Mouse (Mus musculus) heart, embryonic 16.5 days (tissue): Measurements from ENCODE around the gene Mctp1. TPM values are rescaled to one million over a fixed set of nuclear protein-coding genes. Genes with fewer than 3 reads are reported as not detected.

Experiments used
- ATAC-seq: fragments of 200-750 bp; cut with Nextera tagmentation; replicated peaks from 2 replicates; pipeline ENCODE4 v1.8.0; 2017; ENCODE audit warnings: moderate number of reproducible peaks; ENCODE audit not compliant: insufficient read depth, low FRiP score; ENCODE audit errors: extremely low read depth
- H3K27ac ChIP-seq: fragments of 300-500 bp; sonication (generic); 2 replicates; pipeline ENCODE4 v1.5.1; 2014; ENCODE audit warnings: mild to moderate bottlenecking, low read length, control low read depth, moderate library complexity
- H3K27me3 ChIP-seq: fragments of 300-500 bp; sonication (generic); 2 replicates; pipeline ENCODE4 v1.6.1; 2014; ENCODE audit warnings: low read length, mixed read lengths; ENCODE audit not compliant: control insufficient read depth, insufficient read depth
- H3K36me3 ChIP-seq: fragments of 300-500 bp; sonication (generic); 2 replicates; pipeline ENCODE4 v1.6.1; 2014; ENCODE audit not compliant: control insufficient read depth, insufficient read depth
- H3K4me1 ChIP-seq: fragments of 300-500 bp; sonication (generic); 2 replicates; pipeline ENCODE4 v1.6.1; 2014; ENCODE audit warnings: low read length, mixed read lengths; ENCODE audit not compliant: control insufficient read depth, insufficient read depth
- H3K4me2 ChIP-seq: fragments of 300-500 bp; sonication (generic); 2 replicates; pipeline ENCODE4 v1.6.1; 2014; ENCODE audit warnings: low read depth, mild to moderate bottlenecking, control low read depth, low read length
- H3K4me3 ChIP-seq: fragments of 300-500 bp; sonication (generic); 2 replicates; pipeline ENCODE4 v1.5.1; 2014; ENCODE audit warnings: mild to moderate bottlenecking, control low read depth, low read length
- H3K9ac ChIP-seq: fragments of 300-500 bp; sonication (generic); 2 replicates; pipeline ENCODE4 v1.6.1; 2014; ENCODE audit warnings: low read length, control low read depth
- H3K9me3 ChIP-seq: fragments of 300-500 bp; sonication (generic); replicated peaks from 2 replicates; pipeline ENCODE4 v1.6.1; 2016; ENCODE audit warnings: low read length; ENCODE audit not compliant: control insufficient read depth
- WGBS: fragments of 180-500 bp; shearing (Covaris S2); extraction: QIAGEN DNeasy Blood & Tissue Kit; methylation state at CpG from one replicate; pipeline ENCODE4 v1.1.7; 2014; 5-methylcytosine and 5-hydroxymethylcytosine counted together
- polyA plus RNA-seq: library from polyadenylated mRNA; unstranded; fragments of >200 nt; fragmentation: Nextera tagmentation; extraction: Ambion mirVana; gene quantifications from 2 replicates; pipeline ENCODE4 v1.2.1, GENCODE M21; 2015

The Mctp1 gene
- polyA plus RNA-seq, 1 experiment from 2014 or later = 0.71 TPM

GRCm38 (mm10) chr13:76895770-76896456 lies 511.6 kb downstream of the Mctp1 start:
- Histone ChIP-seq H3K36me3 (no peaks in the 10 kb centered on the region), H3K4me3 (no peak overlapping the region), H3K9me3 (no peaks in the 10 kb centered on the region), H3K27me3 (no peaks in the 10 kb centered on the region), H3K4me2 (no peak overlapping the region), H3K27ac (no peak overlapping the region), H3K9ac (no peak overlapping the region), H3K4me1 (no peaks in the 10 kb centered on the region)
- no peak for ATAC-seq
- WGBS = 81% methylated on average over 4 of the region's 4 CpGs

- no peaks in the 10 kb centered on the region for H3K27me3 ChIP-seq
- no peaks in the 10 kb centered on the region for H3K9me3 ChIP-seq
- no peak overlapping the region for H3K4me3 ChIP-seq
- WGBS = 66% methylated on average over 1 of the region's 1 CpGs
- no peak overlapping the region for H3K4me2 ChIP-seq
- no peak overlapping the region for H3K27ac ChIP-seq
- H3K36me3 ChIP-seq = no peaks in the 10 kb centered on the region
- H3K4me1 ChIP-seq = no peaks in the 10 kb centered on the region
- H3K9ac ChIP-seq = no peak overlapping the region
- ATAC-seq = no peak
Measured at GRCm38 (mm10) chr13:76896457-76896790, 512.1 kb downstream of the Mctp1 start.

- H3K4me3 ChIP-seq = no peak overlapping the region
- WGBS = 88% methylated on average over 1 of the region's 1 CpGs
Measured at GRCm38 (mm10) chr13:76918321-76918720, 534.0 kb downstream of the Mctp1 start.

GRCm38 (mm10) chr13:76926851-76927250 lies 542.5 kb downstream of the Mctp1 start:
- no peak overlapping the region for H3K27ac ChIP-seq
- no peaks in the 10 kb centered on the region for H3K27me3 ChIP-seq
- 0 out of 2 replicates have a peak, but pooled peaks cover 2% of the 10 kb centered on the region for H3K4me1 ChIP-seq
- no peak for ATAC-seq
- H3K4me3 ChIP-seq = no peak overlapping the region
- no peaks in the 10 kb centered on the region for H3K36me3 ChIP-seq
- H3K4me2 ChIP-seq = no peak overlapping the region
- H3K9me3 ChIP-seq = no peaks in the 10 kb centered on the region
- no peak overlapping the region for H3K9ac ChIP-seq
- 63% methylated on average over 1 of the region's 1 CpGs for WGBS

More at GRCm38 (mm10) chr13:76918321-76918720, 534.0 kb downstream of the Mctp1 start:
- no peak overlapping the region for H3K27ac ChIP-seq
- no peak overlapping the region for H3K9ac ChIP-seq
- ATAC-seq = no peak
- no peaks in the 10 kb centered on the region for H3K4me1 ChIP-seq
- H3K9me3 ChIP-seq = no peaks in the 10 kb centered on the region
- H3K27me3 ChIP-seq = no peaks in the 10 kb centered on the region
- H3K36me3 ChIP-seq = no peaks in the 10 kb centered on the region
- no peak overlapping the region for H3K4me2 ChIP-seq

- WGBS = 49% methylated on average over 5 of the region's 5 CpGs
- Histone ChIP-seq H3K4me1 (0 out of 2 replicates have a peak, but pooled peaks cover 2% of the 10 kb centered on the region), H3K9me3 (no peaks in the 10 kb centered on the region), H3K9ac (no peak overlapping the region), H3K36me3 (no peaks in the 10 kb centered on the region), H3K27me3 (no peaks in the 10 kb centered on the region), H3K4me3 (no peak overlapping the region), H3K4me2 (no peak overlapping the region), H3K27ac (no peak overlapping the region)
- ATAC-seq = no peak
Measured at GRCm38 (mm10) chr13:76927875-76928440, 543.6 kb downstream of the Mctp1 start.

- H3K9ac ChIP-seq = no peak overlapping the region
- ATAC-seq = no peak
- no peak overlapping the region for H3K4me2 ChIP-seq
- WGBS = 72% methylated on average over 3 of the region's 3 CpGs
- H3K36me3 ChIP-seq = no peaks in the 10 kb centered on the region
- H3K9me3 ChIP-seq = no peaks in the 10 kb centered on the region
- H3K4me3 ChIP-seq = no peak overlapping the region
- no peak overlapping the region for H3K27ac ChIP-seq
- H3K4me1 ChIP-seq = 0 out of 2 replicates have a peak, but pooled peaks cover 2% of the 10 kb centered on the region
- no peaks in the 10 kb centered on the region for H3K27me3 ChIP-seq
Measured at GRCm38 (mm10) chr13:76929152-76929551, 544.8 kb downstream of the Mctp1 start.

- Histone ChIP-seq H3K9me3 (no peaks in the 10 kb centered on the region), H3K27me3 (no peaks in the 10 kb centered on the region), H3K4me3 (no peak overlapping the region), H3K36me3 (no peaks in the 10 kb centered on the region), H3K4me2 (no peak overlapping the region), H3K4me1 (no peaks in the 10 kb centered on the region), H3K9ac (no peak overlapping the region), H3K27ac (no peak overlapping the region)
- no peak for ATAC-seq
- 41% methylated on average over 5 of the region's 5 CpGs for whole genome bisulfite sequencing
Measured at GRCm38 (mm10) chr13:76932933-76933332, 548.6 kb downstream of the Mctp1 start.

GRCm38 (mm10) chr13:76949234-76949633 lies 564.9 kb downstream of the Mctp1 start:
- Histone ChIP-seq H3K9ac (no peak overlapping the region), H3K4me2 (no peak overlapping the region), H3K9me3 (no peaks in the 10 kb centered on the region), H3K27ac (no peak overlapping the region; the same call in 1 of the 2 replicates), H3K27me3 (no peaks in the 10 kb centered on the region), H3K36me3 (no peaks in the 10 kb centered on the region), H3K4me3 (no peak overlapping the region), H3K4me1 (no peaks in the 10 kb centered on the region)
- no peak for ATAC-seq

- ATAC-seq = no peak
- no peaks in the 10 kb centered on the region for H3K27me3 ChIP-seq
- H3K4me3 ChIP-seq = no peak overlapping the region
- H3K9ac ChIP-seq = no peak overlapping the region
- no peak overlapping the region for H3K4me2 ChIP-seq
- no peaks in the 10 kb centered on the region for H3K36me3 ChIP-seq
- H3K27ac ChIP-seq = no peak overlapping the region
- H3K9me3 ChIP-seq = no peaks in the 10 kb centered on the region
- H3K4me1 ChIP-seq = no peaks in the 10 kb centered on the region
Measured at GRCm38 (mm10) chr13:76967588-76967987, 583.3 kb downstream of the Mctp1 start.
